In genomic region chr13:107602149-107602548, GRCm38 (mm10) we compare ENCODE assay signal across 21 mouse cellular contexts.
DNase-seq lines count a peak whose midpoint lies in the region; ATAC-seq lines count a peak whose summit lies in the region.
"Had no signal": no experiment of that assay in that cellular context is flagged by ENCODE, and none has a peak within 500 bp of the region (broad histone marks: within the 10 kb centered on the region; RNA-seq: fewer than 3 reads in every experiment).

No protein-coding gene starts in this region.

- no peaks in the 10 kb centered on the region for H3K36me3 ChIP-seq in embryonic facial prominence, embryonic 11.5 days (replicated peaks; ENCODE audit: control insufficient read depth, insufficient read depth, low read depth, low read length)
- no peaks in the 10 kb centered on the region for H3K36me3 ChIP-seq in embryonic facial prominence, embryonic 10.5 days (replicated peaks)
- H3K36me3 ChIP-seq in hindbrain, embryonic 13.5 days: no peaks in the 10 kb centered on the region
- H3K36me3 ChIP-seq in hindbrain, embryonic 14.5 days (replicated peaks; ENCODE audit: control insufficient read depth, insufficient read depth): no peaks in the 10 kb centered on the region
- no peaks in the 10 kb centered on the region for H3K36me3 ChIP-seq in forebrain, embryonic 15.5 days
- no peaks in the 10 kb centered on the region; the same call in 1 of the 2 replicates for H3K36me3 ChIP-seq in limb, embryonic 11.5 days (ENCODE audit: control insufficient read depth, insufficient read depth, low read length)
- H3K36me3 ChIP-seq: G1E; heart, embryonic 12.5 days; hindbrain, embryonic 10.5 days had no signal

- H3K4me2 ChIP-seq in embryonic facial prominence, embryonic 11.5 days (ENCODE audit: low read depth, low read length): no peak overlapping the region
- no peak overlapping the region for H3K4me2 ChIP-seq in hindbrain, embryonic 13.5 days
- no peak overlapping the region for H3K4me2 ChIP-seq in hindbrain, embryonic 14.5 days (replicated peaks)
- no peak overlapping the region for H3K4me2 ChIP-seq in forebrain, embryonic 15.5 days (replicated peaks)
- H3K4me2 ChIP-seq in limb, embryonic 11.5 days (ENCODE audit: low read depth, severe bottlenecking): no peak overlapping the region
- H3K4me2 ChIP-seq: heart, embryonic 12.5 days had no signal

- H3K9ac ChIP-seq in embryonic facial prominence, embryonic 11.5 days (replicated peaks; ENCODE audit: low read length): no peak overlapping the region
- H3K9ac ChIP-seq in hindbrain, embryonic 13.5 days: no peak overlapping the region
- no peak overlapping the region for H3K9ac ChIP-seq in hindbrain, embryonic 14.5 days
- H3K9ac ChIP-seq in forebrain, embryonic 15.5 days (replicated peaks): no peak overlapping the region
- H3K9ac ChIP-seq in limb, embryonic 11.5 days (ENCODE audit: low read length): no peak overlapping the region
- H3K9ac ChIP-seq: heart, embryonic 12.5 days had no signal

- ATAC-seq in embryonic facial prominence, embryonic 11.5 days (replicated peaks; ENCODE audit: insufficient number of reproducible peaks, low FRiP score, low TSS enrichment, low read depth): no peak
- no peak for ATAC-seq in hindbrain, embryonic 13.5 days (ENCODE audit: low FRiP score)
- no peak for ATAC-seq in hindbrain, embryonic 14.5 days (ENCODE audit: low FRiP score)
- 0 out of 2 replicates have a peak, but pooled peaks have one; percentile 33 for ATAC-seq in forebrain, embryonic 15.5 days (replicated peaks)
- no peak for ATAC-seq in limb, embryonic 11.5 days (ENCODE audit: insufficient number of reproducible peaks, low FRiP score, low TSS enrichment, low read depth)
- ATAC-seq: CD4-positive, CD25-positive, alpha-beta regulatory T cell, adult 4 months; hindbrain, embryonic 16.5 days had no signal

- no peak overlapping the region for H3K4me3 ChIP-seq in embryonic facial prominence, embryonic 11.5 days (ENCODE audit: low read depth, low read length)
- H3K4me3 ChIP-seq in embryonic facial prominence, embryonic 10.5 days: no peak overlapping the region
- no peak overlapping the region for H3K4me3 ChIP-seq in hindbrain, embryonic 13.5 days
- H3K4me3 ChIP-seq in hindbrain, embryonic 14.5 days (replicated peaks; ENCODE audit: low read length): no peak overlapping the region
- no peak overlapping the region for H3K4me3 ChIP-seq in forebrain, embryonic 15.5 days
- no peak overlapping the region for H3K4me3 ChIP-seq in limb, embryonic 11.5 days (ENCODE audit: low read depth, low read length)
- H3K4me3 ChIP-seq: gastrocnemius, adult 2 months; heart, embryonic 12.5 days; hindbrain, embryonic 10.5 days had no signal

- WGBS in embryonic facial prominence, embryonic 11.5 days: 48% methylated on average over 5 of the region's 5 CpGs
- WGBS in embryonic facial prominence, embryonic 10.5 days: 59% methylated on average over 5 of the region's 5 CpGs
- WGBS in hindbrain, embryonic 13.5 days: 80% methylated on average over 5 of the region's 5 CpGs
- 76% methylated on average over 5 of the region's 5 CpGs for WGBS in hindbrain, embryonic 14.5 days
- 29% methylated on average over 5 of the region's 5 CpGs for WGBS in forebrain, embryonic 15.5 days
- 14% methylated on average over 5 of the region's 5 CpGs for WGBS in limb, embryonic 11.5 days

- peak; percentile 25 for DNase-seq in embryonic facial prominence, embryonic 11.5 days (ENCODE audit: low spot score)
- no peak for DNase-seq in embryonic facial prominence, embryonic 10.5 days (ENCODE audit: low spot score)
- DNase-seq in hindbrain, embryonic 14.5 days (ENCODE audit: low spot score): no peak
- DNase-seq in limb, embryonic 11.5 days (ENCODE audit: low spot score): peak; percentile 39
- DNase-seq in frontal cortex, postnatal 14 days (ENCODE audit: low spot score in 2 of 2): no peak
- no peak for DNase-seq in lung, postnatal 10 days
- DNase-seq: adrenal gland, postnatal 10 days; B cell, adult 2 months; cerebellum, adult 11-12 months; cerebellum, adult 9-10 months; cerebellum, postnatal 25 days; gastrocnemius, adult 2 months; gastrocnemius, postnatal 25 days; kidney, adult 11 months had no signal

- H3K4me1 ChIP-seq in embryonic facial prominence, embryonic 11.5 days (ENCODE audit: control insufficient read depth, insufficient read depth, low read length): no peaks in the 10 kb centered on the region
- H3K4me1 ChIP-seq in embryonic facial prominence, embryonic 10.5 days: peaks cover 41% of the 10 kb centered on the region
- H3K4me1 ChIP-seq in hindbrain, embryonic 13.5 days (replicated peaks): peaks cover 21% of the 10 kb centered on the region
- H3K4me1 ChIP-seq in hindbrain, embryonic 14.5 days (replicated peaks; ENCODE audit: control insufficient read depth, insufficient read depth, low read length): peaks cover 15% of the 10 kb centered on the region
- H3K4me1 ChIP-seq in forebrain, embryonic 15.5 days: peaks cover 11% of the 10 kb centered on the region
- H3K4me1 ChIP-seq in limb, embryonic 11.5 days (ENCODE audit: control insufficient read depth, insufficient read depth, low read length): peaks cover 16% of the 10 kb centered on the region

- H3K27me3 ChIP-seq in embryonic facial prominence, embryonic 11.5 days (ENCODE audit: control insufficient read depth, insufficient read depth, low read length): no peaks in the 10 kb centered on the region
- peaks cover 5% of the 10 kb centered on the region for H3K27me3 ChIP-seq in embryonic facial prominence, embryonic 10.5 days (replicated peaks; ENCODE audit: low read depth, poor library complexity, severe bottlenecking)
- H3K27me3 ChIP-seq in hindbrain, embryonic 13.5 days: no peaks in the 10 kb centered on the region
- H3K27me3 ChIP-seq in hindbrain, embryonic 14.5 days (ENCODE audit: control insufficient read depth, insufficient read depth, low read length): no peaks in the 10 kb centered on the region
- H3K27me3 ChIP-seq in forebrain, embryonic 15.5 days: no peaks in the 10 kb centered on the region
- H3K27me3 ChIP-seq in limb, embryonic 11.5 days (ENCODE audit: control insufficient read depth, insufficient read depth, low read length): no peaks in the 10 kb centered on the region
- H3K27me3 ChIP-seq: heart, embryonic 12.5 days had no signal

- no peaks in the 10 kb centered on the region; the same call in 1 of the 2 replicates for H3K9me3 ChIP-seq in embryonic facial prominence, embryonic 11.5 days (replicated peaks; ENCODE audit: control insufficient read depth, low read length)
- peaks cover 4% of the 10 kb centered on the region; the same call in 1 of the 2 replicates for H3K9me3 ChIP-seq in embryonic facial prominence, embryonic 10.5 days
- 0 out of 2 replicates have a peak, but pooled peaks cover 8% of the 10 kb centered on the region for H3K9me3 ChIP-seq in hindbrain, embryonic 13.5 days
- 0 out of 2 replicates have a peak, but pooled peaks cover 4% of the 10 kb centered on the region for H3K9me3 ChIP-seq in hindbrain, embryonic 14.5 days (ENCODE audit: control insufficient read depth, low read length)
- H3K9me3 ChIP-seq in forebrain, embryonic 15.5 days: 0 out of 2 replicates have a peak, but pooled peaks cover 6% of the 10 kb centered on the region
- H3K9me3 ChIP-seq in limb, embryonic 11.5 days (ENCODE audit: control insufficient read depth, low read length): no peaks in the 10 kb centered on the region; the same call in 1 of the 2 replicates

- H3K27ac ChIP-seq in embryonic facial prominence, embryonic 11.5 days (replicated peaks; ENCODE audit: low read depth, low read length): no peak overlapping the region
- no peak overlapping the region for H3K27ac ChIP-seq in embryonic facial prominence, embryonic 10.5 days (replicated peaks)
- 0 out of 2 replicates have a peak overlapping the region, but pooled peaks have one; percentile 8 for H3K27ac ChIP-seq in hindbrain, embryonic 13.5 days
- H3K27ac ChIP-seq in hindbrain, embryonic 14.5 days: no peak overlapping the region
- H3K27ac ChIP-seq in forebrain, embryonic 15.5 days (replicated peaks): no peak overlapping the region
- no peak overlapping the region for H3K27ac ChIP-seq in limb, embryonic 11.5 days (replicated peaks; ENCODE audit: low read depth, low read length)
- H3K27ac ChIP-seq: gastrocnemius, adult 2 months; hindbrain, embryonic 10.5 days had no signal

Comparison
In these comparisons a context has a peak if more than half of its experiments do, and no peak if none do; other contexts are left out.
1. DNase-seq: peak in embryonic facial prominence, embryonic 11.5 days (single experiment) and limb, embryonic 11.5 days (single experiment); none in embryonic facial prominence, embryonic 10.5 days (single experiment), hindbrain, embryonic 14.5 days (single experiment), frontal cortex, postnatal 14 days (0 of 2) and lung, postnatal 10 days (single experiment).